Mouse (Mus musculus) Patski (cell line): ENCODE measurements around the gene Tgfbr3. TPM values are rescaled to one million over a fixed set of nuclear protein-coding genes. Genes with fewer than 3 reads are reported as not detected.
A peak's percentile ranks its signal among the peaks of the same experiment; 100 is the strongest.

Experiments
- ATAC-seq: fragments of 100-300 bp; one replicate; pipeline ENCODE4 v1.8.0; 2021
- CTCF ChIA-PET: fragments of 350-600 bp; sonication (Branson Sonifier 250); formaldehyde crosslinking; loops from one replicate; lab custom pipeline; 2022; ENCODE audit warnings: inconsistent platforms; lab: Charles Lee
- POLR2A ChIA-PET: fragments of 350-600 bp; sonication (Branson Sonifier 250); formaldehyde crosslinking; loops from one replicate; lab custom pipeline; 2022; ENCODE audit warnings: antibody characterized with exemption, inconsistent platforms; lab: Charles Lee
- DNase-seq: peaks from one replicate; pipeline ENCODE4 v3.0.0-alpha.2; 2011; ENCODE audit warnings: low read depth, low spot score
- H3K27me3 ChIP-seq: fragments of 371-371 bp; one replicate; pipeline ENCODE4 v1.5.1; 2021
- CTCF ChIP-seq: fragments of 100-300 bp; IDR thresholded peaks from one replicate; pipeline ENCODE4 v1.5.1; 2021
- in situ Hi-C: fragments of 300-500 bp; cut with MboI; formaldehyde crosslinking; loops from 3 replicates; pipeline ENCODE4 v1.11.1; 2018; ENCODE audit warnings: low pct_unique_long_range_greater_than_20kb, mixed read lengths
- polyA plus RNA-seq: library from polyadenylated mRNA; unstranded; gene quantifications from one replicate; pipeline ENCODE4 v1.2.3, GENCODE M21; 2021

The Tgfbr3 gene
- polyA plus RNA-seq, 1 experiment from 2014 or later, result 35.6 TPM

- CTCF ChIA-PET, result interaction anchor here (0.8 to 1.4 kb wide), 2 partner anchors 64 to 127 kb away, joined by 3 to 5 read pairs; no protein-coding TSS in a partner anchor
- no peak for DNase-seq
- no peak for ATAC-seq
- in situ Hi-C loops, result no loop called here
- TF ChIP-seq CTCF, result no peak
- POLR2A ChIA-PET, result no interaction called here
- H3K27me3 ChIP-seq, result no peaks in the 10 kb centered on the region
Observed at GRCm38 (mm10) chr5:107159914-107160890, 129.2 kb downstream of the Tgfbr3 start.

GRCm38 (mm10) chr5:107158531-107159178 is 130.8 kb downstream of the Tgfbr3 start:
- H3K27me3 ChIP-seq, result no peaks in the 10 kb centered on the region
- ChIA-PET CTCF (no interaction called here), POLR2A (no interaction called here)
- DNase-seq (no peak), ATAC-seq (no peak)
- in situ Hi-C loops, result no loop called here
- TF ChIP-seq CTCF, result no peak

GRCm38 (mm10) chr5:107157384-107157783 is 132.0 kb downstream of the Tgfbr3 start:
- in situ Hi-C loops, result no loop called here
- no peaks in the 10 kb centered on the region for H3K27me3 ChIP-seq
- POLR2A ChIA-PET, result interaction anchor here (0.8 to 0.9 kb wide), 2 partner anchors 28 to 84 kb away, joined by 3 to 4 read pairs; no protein-coding TSS in a partner anchor
- DNase-seq (peak; percentile 90), ATAC-seq (peak; percentile 99)
- CTCF ChIA-PET, result interaction anchor here (1.0 to 1.5 kb wide), 3 partner anchors 9 to 129 kb away, joined by 3 to 7 read pairs (median 3); no protein-coding TSS in a partner anchor
- TF ChIP-seq CTCF, result no peak

GRCm38 (mm10) chr5:107156096-107156495 is 133.3 kb downstream of the Tgfbr3 start:
- DNase-seq (no peak), ATAC-seq (no peak)
- in situ Hi-C loops, result no loop called here
- ChIA-PET POLR2A (interaction anchor here (0.6 to 0.9 kb wide), 2 partner anchors 18 to 38 kb away, joined by 3 to 4 read pairs; no protein-coding TSS in a partner anchor), CTCF (interaction anchor here (1.5 to 2.9 kb wide), 2 partner anchors 11 to 61 kb away, joined by 3 to 8 read pairs; no protein-coding TSS in a partner anchor)
- H3K27me3 ChIP-seq, result no peaks in the 10 kb centered on the region
- TF ChIP-seq CTCF, result no peak

- no peaks in the 10 kb centered on the region for H3K27me3 ChIP-seq
- POLR2A ChIA-PET, result no interaction called here
- no peak for DNase-seq
- no peak for TF ChIP-seq CTCF
- CTCF ChIA-PET, result no interaction called here
- no peak for ATAC-seq
- in situ Hi-C loops, result no loop called here
Observed at GRCm38 (mm10) chr5:107152989-107153388, 136.4 kb downstream of the Tgfbr3 start.

- no peak for TF ChIP-seq CTCF
- ChIA-PET CTCF (interaction anchor here (1.1 to 1.6 kb wide), 3 partner anchors 15 to 160 kb away, joined by 3 to 4 read pairs (median 3); no protein-coding TSS in a partner anchor), POLR2A (interaction anchor here (0.7 to 1.3 kb wide), 2 partner anchors 13 to 168 kb away, joined by 3 read pairs; no protein-coding TSS in a partner anchor)
- DNase-seq, result no peak
- no peak for ATAC-seq
- no peaks in the 10 kb centered on the region for H3K27me3 ChIP-seq
- in situ Hi-C loops, result no loop called here
Observed at GRCm38 (mm10) chr5:107151320-107151719, 138.1 kb downstream of the Tgfbr3 start.

- DNase-seq (no peak), ATAC-seq (no peak)
- H3K27me3 ChIP-seq, result no peaks in the 10 kb centered on the region
- in situ Hi-C loops, result no loop called here
- CTCF ChIA-PET, result interaction anchor here (1.0 to 1.6 kb wide), 6 partner anchors 15 to 159 kb away, joined by 3 to 4 read pairs (median 3); no protein-coding TSS in a partner anchor
- TF ChIP-seq CTCF, result no peak
- POLR2A ChIA-PET, result interaction anchor here (0.7 kb wide), 1 partner anchor 169 kb away, joined by 3 read pairs; no protein-coding TSS in a partner anchor
Observed at GRCm38 (mm10) chr5:107150555-107151312, 138.7 kb downstream of the Tgfbr3 start.

GRCm38 (mm10) chr5:107147951-107148766 is 141.3 kb downstream of the Tgfbr3 start:
- in situ Hi-C loops, result no loop called here
- POLR2A ChIA-PET, result no interaction called here
- no peaks in the 10 kb centered on the region for H3K27me3 ChIP-seq
- no peak for DNase-seq
- no peak for ATAC-seq
- CTCF ChIA-PET, result no interaction called here
- no peak for TF ChIP-seq CTCF

- POLR2A ChIA-PET, result interaction anchor here (0.6 kb wide), 1 partner anchor 31 kb away, joined by 3 read pairs; no protein-coding TSS in a partner anchor
- no peak for DNase-seq
- CTCF ChIA-PET, result no interaction called here
- H3K27me3 ChIP-seq, result no peaks in the 10 kb centered on the region
- in situ Hi-C loops, result no loop called here
- ATAC-seq, result no peak
- no peak for TF ChIP-seq CTCF
Observed at GRCm38 (mm10) chr5:107147413-107147812, 142.0 kb downstream of the Tgfbr3 start.
